Mouse (Mus musculus) ES-Bruce4 (cell line): ENCODE measurements around the gene Klhl18. TPM values are rescaled to one million over a fixed set of nuclear protein-coding genes. Genes with fewer than 3 reads are reported as not detected.

ENCODE experiments used
- H3K27ac ChIP-seq: 2 replicates; pipeline ENCODE4 v1.5.1; 2012; ENCODE audit warnings: low read length, inconsistent platforms; ENCODE audit not compliant: insufficient read depth
- H3K27me3 ChIP-seq: 2 replicates; pipeline ENCODE4 v1.6.1; 2012; ENCODE audit warnings: mild to moderate bottlenecking, low read length, inconsistent platforms; ENCODE audit not compliant: control insufficient read depth, poor library complexity, insufficient read depth, severe bottlenecking
- H3K36me3 ChIP-seq: 2 replicates; pipeline ENCODE4 v1.6.1; 2012; ENCODE audit warnings: inconsistent platforms, mild to moderate bottlenecking, low read length, moderate library complexity; ENCODE audit not compliant: control insufficient read depth, poor library complexity, insufficient read depth, severe bottlenecking
- H3K4me1 ChIP-seq: one replicate; pipeline ENCODE4 v1.8.1; 2011; ENCODE audit warnings: low read length; ENCODE audit not compliant: control insufficient read depth, insufficient read depth
- H3K4me3 ChIP-seq: 2 replicates; pipeline ENCODE4 v1.5.1; 2011; ENCODE audit warnings: low read depth, mild to moderate bottlenecking, low read length
- H3K9ac ChIP-seq: 2 replicates; pipeline ENCODE4 v1.6.1; 2012; ENCODE audit warnings: low read depth, mild to moderate bottlenecking, inconsistent platforms; ENCODE audit not compliant: poor library complexity, severe bottlenecking
- H3K9me3 ChIP-seq: replicated peaks from 2 replicates; pipeline ENCODE4 v1.6.1; 2012; ENCODE audit warnings: mild to moderate bottlenecking, low read length, inconsistent platforms; ENCODE audit not compliant: control insufficient read depth, poor library complexity, insufficient read depth, severe bottlenecking
- CTCF ChIP-seq: IDR thresholded peaks from one replicate; pipeline ENCODE4 v1.8.1; 2011; ENCODE audit warnings: low read depth, low read length
- EP300 ChIP-seq: IDR thresholded peaks from 2 replicates; pipeline ENCODE4 v1.6.1; 2011; ENCODE audit warnings: low read depth, low read length; ENCODE audit not compliant: insufficient read depth
- POLR2A ChIP-seq: IDR thresholded peaks from one replicate; pipeline ENCODE4 v1.8.1; 2011; ENCODE audit warnings: low read length; ENCODE audit not compliant: insufficient read depth
- polyA plus RNA-seq: library from polyadenylated mRNA; stranded (reverse); fragments of >200 nt; gene quantifications from 2 replicates; pipeline ENCODE4 v1.2.4, GENCODE M21; 2011; ENCODE audit warnings: low read depth; ENCODE audit not compliant: missing spikeins, insufficient read depth, insufficient read length

The Klhl18 gene
- polyA plus RNA-seq, 1 experiment, result 6.2 TPM

DNA sequence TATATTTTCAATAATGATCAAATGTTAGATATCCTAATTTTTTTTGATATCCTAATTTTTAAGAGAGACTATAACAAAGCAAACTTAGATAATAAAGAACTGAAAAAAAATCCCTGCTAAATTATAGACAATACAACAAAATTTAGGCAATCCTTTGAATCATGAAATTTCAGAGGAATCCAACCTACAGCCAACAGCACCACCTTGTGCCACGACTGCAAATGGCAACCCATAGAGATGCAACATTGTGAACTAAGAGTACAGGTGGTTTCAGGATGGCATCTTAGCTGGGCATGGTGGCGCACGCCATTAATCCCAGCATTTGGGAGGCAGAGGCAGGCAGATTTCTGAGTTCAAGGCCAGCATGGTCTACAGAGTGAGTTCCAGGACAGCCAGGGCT is 10.3 kb downstream of the Klhl18 start:
- Histone ChIP-seq H3K4me3 (no peak overlapping the region), H3K4me1 (no peaks in the 10 kb centered on the region), H3K36me3 (no peaks in the 10 kb centered on the region), H3K9me3 (no peaks in the 10 kb centered on the region), H3K9ac (no peak overlapping the region), H3K27me3 (no peaks in the 10 kb centered on the region), H3K27ac (no peak overlapping the region)
- no peak for TF ChIP-seq POLR2A
- TF ChIP-seq CTCF, result no peak
- TF ChIP-seq EP300, result no peak

DNA sequence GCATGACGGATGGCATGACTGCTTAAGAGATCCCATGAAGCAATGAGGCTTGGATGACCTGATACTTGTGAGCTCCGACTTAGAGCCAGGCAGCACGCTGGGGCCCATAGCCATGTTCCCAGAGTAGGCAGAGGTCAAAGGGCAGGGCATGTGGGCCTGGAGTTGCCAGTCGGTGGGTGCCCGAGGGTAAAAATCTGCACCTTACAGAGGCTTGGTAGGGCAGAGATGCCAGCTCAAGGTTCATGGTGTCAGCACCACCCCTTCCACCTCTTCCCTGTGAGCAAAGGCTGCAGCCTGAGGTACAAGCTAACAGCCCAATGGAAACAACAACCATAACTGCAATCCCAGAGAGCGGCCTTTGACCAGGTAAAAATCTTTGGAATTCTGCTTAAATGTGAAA is 11.2 kb downstream of the Klhl18 start:
- H3K4me3 ChIP-seq, result no peak overlapping the region
- TF ChIP-seq POLR2A (no peak), CTCF (no peak)
- H3K9me3 ChIP-seq, result no peaks in the 10 kb centered on the region
- H3K27ac ChIP-seq, result no peak overlapping the region
- H3K4me1 ChIP-seq, result no peaks in the 10 kb centered on the region
- H3K9ac ChIP-seq, result no peak overlapping the region
- no peaks in the 10 kb centered on the region for H3K27me3 ChIP-seq
- H3K36me3 ChIP-seq, result no peaks in the 10 kb centered on the region

GRCm38 (mm10) chr9:110463983-110464591 is 12.4 kb downstream of the Klhl18 start:
- no peaks in the 10 kb centered on the region for H3K36me3 ChIP-seq
- H3K27me3 ChIP-seq, result no peaks in the 10 kb centered on the region
- no peak overlapping the region for H3K27ac ChIP-seq
- no peaks in the 10 kb centered on the region for H3K9me3 ChIP-seq
- TF ChIP-seq EP300, result no peak
- TF ChIP-seq POLR2A, result no peak
- TF ChIP-seq CTCF, result no peak
- no peaks in the 10 kb centered on the region for H3K4me1 ChIP-seq
- no peak overlapping the region for H3K4me3 ChIP-seq
- H3K9ac ChIP-seq, result no peak overlapping the region

- Histone ChIP-seq H3K27ac (no peak overlapping the region), H3K36me3 (no peaks in the 10 kb centered on the region), H3K9ac (no peak overlapping the region), H3K4me1 (no peaks in the 10 kb centered on the region), H3K9me3 (no peaks in the 10 kb centered on the region), H3K27me3 (no peaks in the 10 kb centered on the region), H3K4me3 (no peak overlapping the region)
- no peak for TF ChIP-seq POLR2A
- TF ChIP-seq CTCF, result no peak
- no peak for TF ChIP-seq EP300
These were observed 14.2 kb downstream of the Klhl18 start for GRCm38 (mm10) chr9:110462321-110462720.

DNA sequence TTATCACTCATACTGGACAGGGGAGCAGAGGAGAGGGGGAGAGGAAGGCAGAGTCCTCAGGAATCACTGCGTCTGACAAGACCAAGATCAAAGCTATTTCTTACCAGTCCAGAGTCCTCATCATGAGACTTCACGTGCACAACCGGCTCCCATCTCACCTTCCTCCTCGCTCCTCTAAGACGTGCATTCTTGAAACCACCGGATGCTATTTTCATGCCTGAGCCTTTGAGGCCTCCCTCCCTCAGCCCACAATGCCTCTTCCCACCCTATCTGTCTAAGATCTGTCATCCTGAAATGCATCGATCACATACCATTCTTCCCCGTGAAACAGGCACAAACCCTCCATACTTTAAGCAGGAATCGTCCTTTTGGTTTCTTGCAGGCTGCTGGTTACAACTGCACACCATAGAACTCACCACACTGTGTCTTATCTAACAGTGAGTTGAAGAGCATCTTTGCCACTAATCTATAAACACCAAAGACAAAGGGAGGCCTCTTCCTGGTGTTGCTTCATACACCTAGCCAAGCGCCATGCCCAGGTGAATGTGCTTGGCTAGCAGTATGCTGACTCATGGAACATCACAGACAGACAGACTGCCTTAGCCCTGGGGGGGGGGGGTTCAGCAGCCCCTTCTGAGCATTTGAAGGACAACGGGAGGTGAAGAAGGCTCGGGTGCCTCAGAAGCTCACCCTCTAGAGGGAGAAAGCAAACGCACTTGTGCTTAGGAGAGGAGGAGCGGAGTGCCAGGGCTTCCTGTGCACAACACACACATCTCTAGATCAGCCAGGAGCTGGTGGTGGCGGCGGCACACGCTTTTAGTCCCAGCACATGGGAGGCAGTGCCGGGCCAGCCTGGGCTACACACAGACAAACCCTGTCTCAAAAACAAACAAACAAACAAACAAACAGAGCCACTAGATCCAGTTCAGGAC is 15.3 kb downstream of the Klhl18 start:
- H3K27me3 ChIP-seq, result no peaks in the 10 kb centered on the region
- TF ChIP-seq CTCF (no peak), EP300 (no peak), POLR2A (no peak)
- H3K27ac ChIP-seq, result no peak overlapping the region
- H3K9ac ChIP-seq, result no peak overlapping the region
- no peaks in the 10 kb centered on the region for H3K36me3 ChIP-seq
- H3K9me3 ChIP-seq, result no peaks in the 10 kb centered on the region
- H3K4me3 ChIP-seq, result no peak overlapping the region
- no peaks in the 10 kb centered on the region for H3K4me1 ChIP-seq

DNA sequence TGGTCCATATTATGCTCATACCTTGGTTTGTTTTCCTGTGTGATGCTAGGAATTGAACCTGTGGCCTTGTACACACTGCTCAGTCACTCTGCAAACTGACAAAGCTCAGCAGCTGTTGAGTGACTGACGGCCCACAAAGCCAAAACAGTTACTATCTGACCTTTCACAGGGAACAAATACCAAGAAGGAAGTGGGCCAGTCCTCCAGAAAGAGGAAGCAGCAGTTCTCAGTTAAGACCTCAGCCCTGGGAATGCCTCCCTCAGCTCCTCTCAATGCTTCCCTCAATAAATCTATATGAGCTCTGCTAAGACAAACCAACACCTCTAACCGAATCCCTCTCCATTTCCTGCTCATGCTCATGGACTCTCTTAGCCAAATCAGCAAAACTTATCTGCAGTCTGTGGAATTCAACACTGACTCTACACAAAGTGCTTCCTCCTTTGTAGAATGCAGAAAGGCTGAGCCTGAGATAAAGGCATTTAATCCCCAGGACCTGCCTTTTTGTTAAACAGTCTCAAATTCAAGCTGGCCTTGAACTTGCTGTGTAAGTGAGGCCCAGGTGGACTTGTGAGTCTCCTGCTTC is 17.3 kb downstream of the Klhl18 start:
- Histone ChIP-seq H3K9ac (no peak overlapping the region), H3K4me1 (no peaks in the 10 kb centered on the region), H3K27me3 (no peaks in the 10 kb centered on the region), H3K27ac (no peak overlapping the region), H3K36me3 (no peaks in the 10 kb centered on the region), H3K4me3 (no peak overlapping the region), H3K9me3 (no peaks in the 10 kb centered on the region)
- no peak for TF ChIP-seq EP300
- TF ChIP-seq POLR2A, result no peak
- TF ChIP-seq CTCF, result no peak
